Mouse (Mus musculus) heart, embryonic 16.5 days (tissue): ENCODE data around the gene Btbd35f6. TPM values are rescaled to one million over a fixed set of nuclear protein-coding genes. Genes with fewer than 3 reads are reported as not detected.
"Not testable (repeated sequence)": the region's sequence is repeated elsewhere in the genome, so short reads cannot be mapped to it uniquely, and the experiment has no call there.

Experiments used
- ATAC-seq: fragments of 200-750 bp; cut with Nextera tagmentation; replicated peaks from 2 replicates; pipeline ENCODE4 v1.8.0; 2017; ENCODE audit warnings: moderate number of reproducible peaks; ENCODE audit not compliant: insufficient read depth, low FRiP score; ENCODE audit errors: extremely low read depth
- H3K27ac ChIP-seq: fragments of 300-500 bp; sonication (generic); 2 replicates; pipeline ENCODE4 v1.5.1; 2014; ENCODE audit warnings: mild to moderate bottlenecking, low read length, control low read depth, moderate library complexity
- H3K27me3 ChIP-seq: fragments of 300-500 bp; sonication (generic); 2 replicates; pipeline ENCODE4 v1.6.1; 2014; ENCODE audit warnings: low read length, mixed read lengths; ENCODE audit not compliant: control insufficient read depth, insufficient read depth
- H3K36me3 ChIP-seq: fragments of 300-500 bp; sonication (generic); 2 replicates; pipeline ENCODE4 v1.6.1; 2014; ENCODE audit not compliant: control insufficient read depth, insufficient read depth
- H3K4me1 ChIP-seq: fragments of 300-500 bp; sonication (generic); 2 replicates; pipeline ENCODE4 v1.6.1; 2014; ENCODE audit warnings: low read length, mixed read lengths; ENCODE audit not compliant: control insufficient read depth, insufficient read depth
- H3K4me2 ChIP-seq: fragments of 300-500 bp; sonication (generic); 2 replicates; pipeline ENCODE4 v1.6.1; 2014; ENCODE audit warnings: low read depth, mild to moderate bottlenecking, control low read depth, low read length
- H3K4me3 ChIP-seq: fragments of 300-500 bp; sonication (generic); 2 replicates; pipeline ENCODE4 v1.5.1; 2014; ENCODE audit warnings: mild to moderate bottlenecking, control low read depth, low read length
- H3K9ac ChIP-seq: fragments of 300-500 bp; sonication (generic); 2 replicates; pipeline ENCODE4 v1.6.1; 2014; ENCODE audit warnings: low read length, control low read depth
- H3K9me3 ChIP-seq: fragments of 300-500 bp; sonication (generic); replicated peaks from 2 replicates; pipeline ENCODE4 v1.6.1; 2016; ENCODE audit warnings: low read length; ENCODE audit not compliant: control insufficient read depth
- WGBS: fragments of 180-500 bp; shearing (Covaris S2); extraction: QIAGEN DNeasy Blood & Tissue Kit; methylation state at CpG from one replicate; pipeline ENCODE4 v1.1.7; 2014; 5-methylcytosine and 5-hydroxymethylcytosine counted together
- polyA plus RNA-seq: library from polyadenylated mRNA; unstranded; fragments of >200 nt; fragmentation: Nextera tagmentation; extraction: Ambion mirVana; gene quantifications from 2 replicates; pipeline ENCODE4 v1.2.1, GENCODE M21; 2015

Gene Btbd35f6
- polyA plus RNA-seq, result not detected in 2 replicates

DNA sequence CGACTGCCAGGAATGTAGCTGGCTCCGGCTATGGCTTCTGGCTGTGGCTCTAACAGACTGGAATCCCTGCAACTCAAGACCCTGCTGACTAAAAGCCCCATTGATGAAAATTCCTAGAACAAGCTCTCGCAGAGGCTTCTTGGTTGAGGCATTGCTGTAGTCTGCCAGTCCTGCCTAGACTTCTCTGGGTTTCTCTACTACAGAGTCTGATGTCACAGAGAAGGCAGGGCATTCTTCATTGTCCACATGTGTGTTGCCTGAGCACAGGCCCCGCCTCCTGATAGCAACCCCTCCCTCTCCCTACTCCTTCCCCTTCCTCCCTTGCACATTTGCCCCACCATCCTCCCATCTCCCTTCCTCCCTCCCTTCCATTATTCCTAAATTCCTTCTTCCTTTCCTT lies at the start of gene Btbd35f6:
Gene Btbd35f6, minus strand, starts transcription at position 101 of the 400 bp plus-strand sequence.
- not testable (repeated sequence) for H3K27ac ChIP-seq, ATAC-seq, H3K9ac ChIP-seq, H3K4me1 ChIP-seq, H3K36me3 ChIP-seq, H3K4me2 ChIP-seq, H3K9me3 ChIP-seq, H3K27me3 ChIP-seq, H3K4me3 ChIP-seq
- WGBS, result 67% methylated on average over 1 of the region's 4 CpGs

DNA sequence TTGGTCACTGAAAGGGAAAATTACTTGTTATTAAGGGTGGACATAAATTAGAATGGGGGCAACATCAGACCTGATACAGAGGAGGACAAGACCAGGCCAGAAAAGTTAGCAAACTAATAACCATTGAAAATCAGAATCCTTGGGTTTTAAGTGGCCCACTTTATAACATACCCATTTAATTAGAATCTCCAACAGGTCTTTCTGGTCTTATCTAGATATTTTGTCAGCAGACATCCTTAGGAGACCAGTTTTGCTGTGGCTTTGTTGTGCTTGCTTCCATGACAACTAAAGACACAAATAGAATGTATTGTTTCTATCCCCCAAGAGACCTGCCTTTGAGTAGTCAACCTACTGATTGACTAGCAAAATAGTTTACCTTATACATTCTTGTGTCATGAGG lies 30.4 kb upstream of the Btbd35f6 start, which contains the start of gene Gm21870:
Gene Gm21870, minus strand, starts transcription at position 101 of the 400 bp plus-strand sequence.
- H3K9ac ChIP-seq, H3K27me3 ChIP-seq, H3K4me3 ChIP-seq, H3K27ac ChIP-seq, H3K4me2 ChIP-seq, ATAC-seq, H3K4me1 ChIP-seq, H3K9me3 ChIP-seq, H3K36me3 ChIP-seq: not testable (repeated sequence)

DNA sequence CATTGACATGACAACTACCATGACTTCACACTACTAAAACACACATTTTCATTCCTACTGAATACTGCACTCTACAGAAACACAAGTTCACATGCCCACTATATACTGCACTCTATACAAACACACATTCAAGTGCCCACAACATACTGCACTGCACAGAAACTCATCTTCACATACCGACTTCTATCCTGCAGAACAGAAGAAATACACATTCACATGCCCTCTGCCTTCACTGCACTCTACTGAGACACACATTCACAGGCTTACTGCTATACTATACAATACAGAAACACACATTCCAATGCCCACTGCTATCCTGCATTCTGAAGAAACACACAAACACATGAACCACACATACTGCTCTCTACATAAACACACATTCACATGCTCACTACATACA lies 26.1 kb downstream of the Btbd35f6 start:
- not testable (repeated sequence) for H3K27me3 ChIP-seq, H3K4me3 ChIP-seq, ATAC-seq, H3K4me1 ChIP-seq, H3K9ac ChIP-seq, H3K4me2 ChIP-seq, H3K9me3 ChIP-seq, H3K36me3 ChIP-seq, H3K27ac ChIP-seq
- WGBS, result no CpG with 5 or more reads among the region's 1 CpGs

- not testable (repeated sequence) for H3K4me1 ChIP-seq, H3K27me3 ChIP-seq, H3K9me3 ChIP-seq, H3K4me3 ChIP-seq, H3K36me3 ChIP-seq, ATAC-seq, H3K4me2 ChIP-seq, H3K9ac ChIP-seq, H3K27ac ChIP-seq
- WGBS, result 71% methylated on average over 4 of the region's 4 CpGs
Measured at GRCm38 (mm10) chrX:33928225-33928624, 28.1 kb downstream of the Btbd35f6 start.

- not testable (repeated sequence) for H3K9me3 ChIP-seq, H3K4me3 ChIP-seq, H3K4me2 ChIP-seq, H3K36me3 ChIP-seq, ATAC-seq, H3K27me3 ChIP-seq, H3K9ac ChIP-seq, H3K27ac ChIP-seq, H3K4me1 ChIP-seq
- WGBS, result no CpG with 5 or more reads among the region's 1 CpGs
Measured at GRCm38 (mm10) chrX:33926344-33926743, 30.0 kb downstream of the Btbd35f6 start.

GRCm38 (mm10) chrX:33925420-33925819 lies 30.9 kb downstream of the Btbd35f6 start:
- H3K27me3 ChIP-seq, H3K9me3 ChIP-seq, H3K9ac ChIP-seq, H3K27ac ChIP-seq, H3K4me2 ChIP-seq, H3K4me1 ChIP-seq, ATAC-seq, H3K4me3 ChIP-seq, H3K36me3 ChIP-seq: not testable (repeated sequence)
- 72% methylated on average over 2 of the region's 2 CpGs for WGBS

Other genes with a start within 250 kb of the Btbd35f6 start
- not detected in 2 replicates for gene Gm21870, start 30.3 kb upstream of the Btbd35f6 start, polyA plus RNA-seq
- not detected in 2 replicates for gene Btbd35f9, start 205.0 kb upstream of the Btbd35f6 start, polyA plus RNA-seq